Mouse (Mus musculus): Measurements from ENCODE around the gene Prss27. TPM values are rescaled to one million over a fixed set of nuclear protein-coding genes. Genes with fewer than 3 reads are reported as not detected.

Gene Prss27
- polyA plus RNA-seq, 1 experiment from 2014 or later = 0.28 TPM

GRCm38 (mm10) chr17:24036954-24037353 lies 990 bp upstream of the Prss27 start:
- Histone ChIP-seq H3K9me3 (replicated peaks) (no peaks in the 10 kb centered on the region), H3K4me3 (replicated peaks) (no peak overlapping the region), H3K27ac (replicated peaks) (no peak overlapping the region), H3K9ac (replicated peaks) (no peak overlapping the region), H3K4me1 (no peaks in the 10 kb centered on the region), H3K36me3 (no peaks in the 10 kb centered on the region), H3K4me2 (no peak overlapping the region), H3K27me3 (replicated peaks) (no peaks in the 10 kb centered on the region)
- 78% methylated on average over 6 of the region's 6 CpGs for WGBS
- ATAC-seq (ENCODE audit: low FRiP score) = no peak

GRCm38 (mm10) chr17:24037360-24037759 lies 584 bp upstream of the Prss27 start:
- Histone ChIP-seq H3K27me3 (replicated peaks) (no peaks in the 10 kb centered on the region), H3K4me3 (replicated peaks) (no peak overlapping the region), H3K27ac (replicated peaks) (no peak overlapping the region), H3K9ac (replicated peaks) (no peak overlapping the region), H3K9me3 (replicated peaks) (no peaks in the 10 kb centered on the region), H3K4me2 (no peak overlapping the region), H3K4me1 (no peaks in the 10 kb centered on the region), H3K36me3 (no peaks in the 10 kb centered on the region)
- WGBS = 85% methylated on average over 13 of the region's 13 CpGs
- ATAC-seq (ENCODE audit: low FRiP score) = no peak

- H3K27ac ChIP-seq (replicated peaks) = no peak overlapping the region
- H3K27me3 ChIP-seq (replicated peaks) = no peaks in the 10 kb centered on the region
- no peak overlapping the region for H3K9ac ChIP-seq (replicated peaks)
- H3K4me2 ChIP-seq = no peak overlapping the region
- H3K4me3 ChIP-seq (replicated peaks) = no peak overlapping the region
- H3K4me1 ChIP-seq = no peaks in the 10 kb centered on the region
- no peak for ATAC-seq (ENCODE audit: low FRiP score)
- WGBS = 64% methylated on average over 5 of the region's 5 CpGs
- H3K9me3 ChIP-seq (replicated peaks) = no peaks in the 10 kb centered on the region
- peaks cover 29% of the 10 kb centered on the region for H3K36me3 ChIP-seq
Measured at GRCm38 (mm10) chr17:24044482-24044881, 6.5 kb downstream of the Prss27 start.

GRCm38 (mm10) chr17:24045608-24046007 lies 7.7 kb downstream of the Prss27 start:
- peaks cover 35% of the 10 kb centered on the region for H3K36me3 ChIP-seq
- H3K4me2 ChIP-seq = no peak overlapping the region
- 80% methylated on average over 10 of the region's 10 CpGs for whole genome bisulfite sequencing
- H3K27me3 ChIP-seq (replicated peaks) = no peaks in the 10 kb centered on the region
- no peaks in the 10 kb centered on the region for H3K9me3 ChIP-seq (replicated peaks)
- no peak overlapping the region for H3K27ac ChIP-seq (replicated peaks)
- H3K4me1 ChIP-seq = no peaks in the 10 kb centered on the region
- ATAC-seq (ENCODE audit: low FRiP score) = no peak
- H3K4me3 ChIP-seq (replicated peaks) = no peak overlapping the region
- H3K9ac ChIP-seq (replicated peaks) = no peak overlapping the region

- WGBS = 56% methylated on average over 5 of the region's 5 CpGs
- peaks cover 39% of the 10 kb centered on the region for H3K36me3 ChIP-seq
- no peak overlapping the region for H3K27ac ChIP-seq (replicated peaks)
- no peak overlapping the region for H3K4me3 ChIP-seq (replicated peaks)
- no peaks in the 10 kb centered on the region for H3K9me3 ChIP-seq (replicated peaks)
- H3K9ac ChIP-seq (replicated peaks) = no peak overlapping the region
- no peak overlapping the region for H3K4me2 ChIP-seq
- no peak for ATAC-seq (ENCODE audit: low FRiP score)
- H3K27me3 ChIP-seq (replicated peaks) = no peaks in the 10 kb centered on the region
- H3K4me1 ChIP-seq = no peaks in the 10 kb centered on the region
Measured at GRCm38 (mm10) chr17:24046026-24046425, 8.1 kb downstream of the Prss27 start.

GRCm38 (mm10) chr17:24048053-24048452 lies 10.1 kb downstream of the Prss27 start:
- Histone ChIP-seq H3K27ac (replicated peaks) (no peak overlapping the region), H3K4me2 (no peak overlapping the region), H3K4me1 (no peaks in the 10 kb centered on the region), H3K4me3 (replicated peaks) (no peak overlapping the region), H3K9me3 (replicated peaks) (no peaks in the 10 kb centered on the region), H3K36me3 (peaks cover 58% of the 10 kb centered on the region), H3K27me3 (replicated peaks) (no peaks in the 10 kb centered on the region), H3K9ac (replicated peaks) (no peak overlapping the region)
- WGBS = 96% methylated on average over 5 of the region's 5 CpGs
- no peak for ATAC-seq (ENCODE audit: low FRiP score)

GRCm38 (mm10) chr17:24049008-24049407 lies 11.1 kb downstream of the Prss27 start:
- H3K27me3 ChIP-seq (replicated peaks) = no peaks in the 10 kb centered on the region
- H3K9ac ChIP-seq (replicated peaks) = no peak overlapping the region
- peaks cover 68% of the 10 kb centered on the region for H3K36me3 ChIP-seq
- 92% methylated on average over 8 of the region's 8 CpGs for WGBS
- H3K4me3 ChIP-seq (replicated peaks) = no peak overlapping the region
- no peak overlapping the region for H3K27ac ChIP-seq (replicated peaks)
- no peaks in the 10 kb centered on the region for H3K9me3 ChIP-seq (replicated peaks)
- no peaks in the 10 kb centered on the region for H3K4me1 ChIP-seq
- ATAC-seq (ENCODE audit: low FRiP score) = no peak
- H3K4me2 ChIP-seq = no peak overlapping the region

GRCm38 (mm10) chr17:24056636-24057625 lies 19.0 kb downstream of the Prss27 start:
- 0 out of 2 replicates have a peak, but pooled peaks cover 2% of the 10 kb centered on the region for H3K4me1 ChIP-seq

GRCm38 (mm10) chr17:24057730-24058245 lies 19.8 kb downstream of the Prss27 start:
- H3K4me1 ChIP-seq = peaks cover 5% of the 10 kb centered on the region; the same call in 1 of the 2 replicates
- no peak overlapping the region for H3K9ac ChIP-seq (replicated peaks)
- no peak overlapping the region for H3K27ac ChIP-seq (replicated peaks)
- WGBS = 91% methylated on average over 5 of the region's 5 CpGs
- no peak overlapping the region for H3K4me3 ChIP-seq (replicated peaks)
- no peak overlapping the region for H3K4me2 ChIP-seq
- no peaks in the 10 kb centered on the region for H3K9me3 ChIP-seq (replicated peaks)
- H3K27me3 ChIP-seq (replicated peaks) = no peaks in the 10 kb centered on the region
- no peak for ATAC-seq (ENCODE audit: low FRiP score)
- H3K36me3 ChIP-seq = peaks cover 72% of the 10 kb centered on the region

More at GRCm38 (mm10) chr17:24056636-24057625, 19.0 kb downstream of the Prss27 start:
- 95% methylated on average over 14 of the region's 14 CpGs for WGBS
- no peak for ATAC-seq (ENCODE audit: low FRiP score)
- H3K9me3 ChIP-seq (replicated peaks) = no peaks in the 10 kb centered on the region
- no peak overlapping the region for H3K27ac ChIP-seq (replicated peaks)
- H3K4me2 ChIP-seq = no peak overlapping the region
- H3K9ac ChIP-seq (replicated peaks) = no peak overlapping the region
- H3K36me3 ChIP-seq = peaks cover 81% of the 10 kb centered on the region
- no peak overlapping the region for H3K4me3 ChIP-seq (replicated peaks)
- no peaks in the 10 kb centered on the region for H3K27me3 ChIP-seq (replicated peaks)

GRCm38 (mm10) chr17:24062459-24063155 lies 24.7 kb downstream of the Prss27 start:
- no peak for ATAC-seq (ENCODE audit: low FRiP score)
- 81% methylated on average over 4 of the region's 4 CpGs for WGBS
- Histone ChIP-seq H3K9me3 (replicated peaks) (no peaks in the 10 kb centered on the region), H3K27me3 (replicated peaks) (no peaks in the 10 kb centered on the region), H3K27ac (replicated peaks) (peak overlapping the region; percentile 11; the same call in 1 of the 2 replicates), H3K4me1 (peaks cover 18% of the 10 kb centered on the region), H3K36me3 (peaks cover 30% of the 10 kb centered on the region), H3K4me3 (replicated peaks) (no peak overlapping the region), H3K9ac (replicated peaks) (no peak overlapping the region), H3K4me2 (no peak overlapping the region)

- Histone ChIP-seq H3K4me3 (replicated peaks) (no peak overlapping the region), H3K9ac (replicated peaks) (no peak overlapping the region), H3K9me3 (replicated peaks) (no peaks in the 10 kb centered on the region), H3K4me2 (no peak overlapping the region), H3K27ac (replicated peaks) (peak overlapping the region; percentile 37), H3K4me1 (peaks cover 58% of the 10 kb centered on the region), H3K27me3 (replicated peaks) (no peaks in the 10 kb centered on the region), H3K36me3 (peaks cover 3% of the 10 kb centered on the region; the same call in 1 of the 2 replicates)
- WGBS = 85% methylated on average over 5 of the region's 5 CpGs
- no peak for ATAC-seq (ENCODE audit: low FRiP score)
Measured at GRCm38 (mm10) chr17:24068271-24068670, 30.3 kb downstream of the Prss27 start.
